Mouse (Mus musculus) liver, embryonic 15.5 days (tissue): ENCODE results near the gene Sult4a1. TPM values are rescaled to one million over a fixed set of nuclear protein-coding genes. Genes with fewer than 3 reads are reported as not detected.

ENCODE experiments used
- polyA plus RNA-seq: library from polyadenylated mRNA; unstranded; fragments of >200 nt; fragmentation: Nextera tagmentation; extraction: Ambion mirVana; gene quantifications from 2 replicates; pipeline ENCODE4 v1.2.1, GENCODE M21; 2015

The Sult4a1 gene
- polyA plus RNA-seq, 1 experiment from 2014 or later, result 0.06 TPM

Other genes with a start within 250 kb of the Sult4a1 start
- not detected in 2 replicates for gene Efcab6, start 40.4 kb downstream of the Sult4a1 start, polyA plus RNA-seq
- gene Pnpla5, start 17.4 kb upstream of the Sult4a1 start, polyA plus RNA-seq, result 0.12 TPM in 1 of 2 replicates, not detected in the other
- 2.6 and 3.7 TPM in 2 replicates for gene Pnpla3, start 62.1 kb upstream of the Sult4a1 start, polyA plus RNA-seq
- 68.0 and 71.0 TPM in 2 replicates for gene Samm50, start 86.5 kb upstream of the Sult4a1 start, polyA plus RNA-seq
- 5.3 and 6.1 TPM in 2 replicates for gene Parvb, start 126.3 kb upstream of the Sult4a1 start, polyA plus RNA-seq
- 13.1 and 13.8 TPM in 2 replicates for gene Parvg, start 218.3 kb upstream of the Sult4a1 start, polyA plus RNA-seq